Mouse (Mus musculus) right cerebral cortex, postnatal 14 days (tissue): ENCODE data around the gene C4bp.
A peak's percentile ranks its signal among the peaks of the same experiment; 100 is the strongest.
"Not testable (repeated sequence)": the region's sequence is repeated elsewhere in the genome, so short reads cannot be mapped to it uniquely, and the experiment has no call there.

Source experiments
- DNase-seq: peaks from one replicate; pipeline ENCODE4 v3.0.0; 2022

Gene C4bp

GRCm38 (mm10) chr1:130661454-130661853 lies at the start of gene C4bp:
Gene C4bp, minus strand, starts transcription at chr1:130661632.
- DNase-seq: no peak

GRCm38 (mm10) chr1:130710283-130711080 lies 49.0 kb upstream of the C4bp start:
- DNase-seq: no peak

GRCm38 (mm10) chr1:130703613-130704012 lies 42.2 kb upstream of the C4bp start:
- DNase-seq: no peak

- DNase-seq: no peak
Measured at GRCm38 (mm10) chr1:130701976-130702375, 40.5 kb upstream of the C4bp start.

GRCm38 (mm10) chr1:130699937-130700633 lies 38.7 kb upstream of the C4bp start:
- peak; percentile 18 for DNase-seq

- no peak for DNase-seq
Measured at GRCm38 (mm10) chr1:130698601-130699000, 37.2 kb upstream of the C4bp start.

GRCm38 (mm10) chr1:130683905-130684304 lies 22.5 kb upstream of the C4bp start:
- no peak for DNase-seq

- DNase-seq: no peak
Measured at GRCm38 (mm10) chr1:130681656-130682413, 20.4 kb upstream of the C4bp start.

- DNase-seq: no peak
Measured at GRCm38 (mm10) chr1:130681075-130681474, 19.6 kb upstream of the C4bp start.

- DNase-seq: no peak
Measured at GRCm38 (mm10) chr1:130678551-130678950, 17.1 kb upstream of the C4bp start.

GRCm38 (mm10) chr1:130663576-130663975 lies 2.1 kb upstream of the C4bp start:
- DNase-seq: not testable (repeated sequence)

GRCm38 (mm10) chr1:130659641-130660040 lies 1.8 kb downstream of the C4bp start:
- DNase-seq: not testable (repeated sequence)

- DNase-seq: no peak
Measured at GRCm38 (mm10) chr1:130644103-130644502, 17.3 kb downstream of the C4bp start.

GRCm38 (mm10) chr1:130640967-130641366 lies 20.5 kb downstream of the C4bp start:
- no peak for DNase-seq

- peak; percentile 70 for DNase-seq
Measured at GRCm38 (mm10) chr1:130633761-130634410, 27.5 kb downstream of the C4bp start.

GRCm38 (mm10) chr1:130633316-130633715 lies 28.1 kb downstream of the C4bp start:
- DNase-seq: no peak

GRCm38 (mm10) chr1:130629521-130629920 lies 31.9 kb downstream of the C4bp start, which contains the start of gene Zp3r:
Gene Zp3r, minus strand, starts transcription at chr1:130629621.
- no peak for DNase-seq

GRCm38 (mm10) chr1:130596291-130596690 lies 65.1 kb downstream of the C4bp start:
- no peak for DNase-seq

GRCm38 (mm10) chr1:130588659-130589058 lies 72.8 kb downstream of the C4bp start:
- no peak for DNase-seq
